Mouse (Mus musculus) heart, postnatal 14 days (tissue): Measurements from ENCODE around the gene Atxn2l. TPM values are rescaled to one million over a fixed set of nuclear protein-coding genes. Genes with fewer than 3 reads are reported as not detected.

Experiments
- DNase-seq, 2 experiments: peaks; one replicate each; pipeline ENCODE4 v3.0.0; 2021 to 2022
- intact Hi-C: fragments of 180-260 bp; cut with DNase I; formaldehyde crosslinking; loops from one replicate; pipeline ENCODE4 v1.15.1; 2025
- long read RNA-seq, 2 experiments: library from polyadenylated mRNA; stranded (forward); transcript quantifications; one replicate each; pipeline ENCODE4 v2.0.0; 2021
- total RNA-seq, 2 experiments: library from RNA; stranded (reverse); gene quantifications; 2 replicates each; pipeline ENCODE4 v1.2.3; 2021

Atxn2l gene
- 10 to 100 TPM; 44.6 to 47.1 TPM for total RNA-seq
- long read RNA-seq, experiment 1, partial matches to known transcripts = 4 of 8 reads
- long read RNA-seq, experiment 1, other reads (novel, unspliced or antisense) = 4 of 8 reads
- long read RNA-seq, experiment 2, partial matches to known transcripts = 8 of 12 reads
- long read RNA-seq, experiment 2, other reads (novel, unspliced or antisense) = 4 of 12 reads

DNA sequence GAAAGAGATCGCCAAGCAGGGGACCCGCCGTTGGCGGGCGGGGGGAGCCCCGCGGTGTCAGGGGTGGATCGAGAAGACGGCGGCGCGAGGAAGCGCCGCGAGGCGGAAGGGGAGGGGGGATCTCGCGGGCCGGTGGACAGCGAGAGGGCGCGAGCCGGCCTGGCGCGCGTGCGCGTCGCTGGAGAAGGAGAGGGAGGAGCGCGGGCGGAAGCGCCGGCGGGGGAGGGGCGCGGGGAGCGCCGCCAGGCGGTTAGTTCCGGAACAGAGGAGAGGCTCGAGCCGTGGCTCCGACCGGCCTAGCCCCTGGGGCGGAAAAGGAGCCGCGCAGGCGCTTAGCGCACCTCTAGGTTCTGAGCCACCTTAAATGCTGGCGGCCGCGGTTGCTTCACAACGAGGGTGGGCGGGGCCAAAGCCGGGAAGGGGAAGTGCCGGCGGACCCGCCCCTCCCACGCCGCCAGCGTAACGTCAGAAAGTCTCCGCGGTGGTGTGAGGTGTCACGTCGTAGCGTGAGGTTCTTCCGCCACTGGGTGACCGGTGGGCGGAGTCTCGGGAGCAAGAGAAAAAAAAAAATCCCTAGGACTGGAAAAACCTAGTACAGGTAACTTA, at the start of gene Atxn2l:
Atxn2l (minus strand) TSS at position 165 of the 606 bp plus-strand sequence.
- intact Hi-C loops = no loop called here
- DNase-seq = peak; percentile 99

- intact Hi-C loops = no loop called here
- no peak for DNase-seq
Measured at GRCm38 (mm10) chr7:126545631-126546030, 42.4 kb upstream of the Atxn2l start.

DNA sequence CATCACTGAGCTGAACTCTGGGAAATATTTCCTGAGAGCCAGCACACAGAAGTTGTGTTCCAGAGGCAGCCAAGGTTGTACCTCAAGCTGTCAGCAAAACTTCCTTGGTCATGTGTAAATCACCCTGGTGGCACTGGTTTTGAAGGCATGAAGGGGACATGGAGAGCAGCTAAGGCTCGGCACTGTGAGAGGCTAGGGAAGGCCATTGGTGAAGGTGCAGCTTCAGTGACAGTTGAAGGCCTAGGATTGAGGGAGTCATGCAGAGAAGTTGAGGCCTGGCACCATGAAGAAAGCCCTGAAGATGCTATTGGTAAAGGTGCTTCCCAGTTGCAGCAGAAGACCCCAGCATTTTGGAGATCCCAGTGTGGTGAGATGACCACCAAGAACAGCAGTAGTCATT, 38.4 kb upstream of the Atxn2l start:
- intact Hi-C loops = no loop called here

GRCm38 (mm10) chr7:126537820-126538585, 34.8 kb upstream of the Atxn2l start:
- DNase-seq = no peak
- intact Hi-C loops = no loop called here

More for the DNA sequence above, 38.4 kb upstream of the Atxn2l start:
- no peak for DNase-seq

GRCm38 (mm10) chr7:126536466-126536865, 33.2 kb upstream of the Atxn2l start:
- intact Hi-C loops = no loop called here
- no peak for DNase-seq

DNA sequence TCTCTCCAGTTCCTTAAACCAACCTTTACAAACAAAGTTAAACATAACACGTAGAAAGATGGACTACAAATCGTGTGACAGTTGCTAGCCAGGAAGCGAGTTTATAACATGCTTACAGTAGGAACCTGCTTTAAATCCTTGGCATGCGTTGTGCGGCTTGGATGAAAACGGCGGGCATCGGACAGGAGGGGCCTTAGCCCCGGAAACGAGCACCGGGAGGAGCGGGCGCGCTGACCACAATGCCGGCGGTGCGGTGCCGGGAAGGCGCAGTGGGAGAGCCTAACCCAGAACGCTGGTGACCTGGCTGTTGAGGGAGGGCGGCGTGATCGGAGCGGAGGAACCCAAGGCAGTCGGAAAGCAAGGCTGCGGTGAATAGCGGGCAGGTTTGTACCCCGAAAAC, 32.5 kb upstream of the Atxn2l start:
- peak; percentile 8 to 13 for DNase-seq
- intact Hi-C loops = no loop called here

DNA sequence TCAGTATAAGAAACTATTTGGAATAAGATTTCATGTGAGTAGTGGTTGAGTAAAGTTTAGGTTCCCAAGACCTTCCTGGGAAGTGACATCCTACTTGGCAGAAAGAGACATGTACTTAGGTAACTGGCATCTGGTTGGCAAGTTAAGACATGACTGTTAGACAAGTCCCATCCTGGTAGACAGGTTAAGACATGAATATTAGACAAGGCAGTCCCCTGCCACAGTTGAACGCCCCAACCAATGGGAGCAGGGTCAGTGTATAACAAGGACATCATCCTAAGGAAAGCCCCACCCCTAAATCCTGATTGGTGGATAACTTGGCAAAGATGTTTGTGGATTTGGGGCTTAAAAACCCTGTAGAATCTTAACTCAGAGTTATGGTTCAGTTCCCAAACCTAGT, 30.2 kb upstream of the Atxn2l start:
- intact Hi-C loops = no loop called here

GRCm38 (mm10) chr7:126528166-126528577, 24.9 kb upstream of the Atxn2l start:
- peak in 1 of 2 experiments; percentile 39 for DNase-seq
- intact Hi-C loops = loop anchor here (1.0 to 5.0 kb wide), 3 partner anchors 46 to 206 kb away; no protein-coding TSS in a partner anchor

More for the DNA sequence above, 30.2 kb upstream of the Atxn2l start:
- DNase-seq = no peak

DNA sequence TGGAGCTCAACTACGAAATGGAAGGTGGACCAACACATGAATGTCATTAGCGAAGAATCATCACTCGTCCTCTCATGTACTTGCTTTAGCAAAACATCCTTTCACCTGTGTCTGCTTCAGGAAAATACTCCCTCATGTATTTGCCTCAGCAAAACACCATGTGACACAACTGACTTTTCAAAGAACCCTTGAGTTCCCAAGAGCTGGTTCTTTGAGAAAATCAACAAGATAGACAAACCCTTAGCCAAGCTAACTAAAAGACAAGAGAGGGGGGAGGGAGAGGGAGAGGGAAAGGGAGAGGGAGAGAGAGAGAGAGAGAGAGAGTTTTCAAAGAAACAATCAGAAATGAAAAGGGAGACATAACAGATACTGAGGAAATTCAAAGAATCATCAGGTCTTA, 20.1 kb upstream of the Atxn2l start:
- intact Hi-C loops = no loop called here
- no peak for DNase-seq

- intact Hi-C loops = no loop called here
- DNase-seq = peak; percentile 22 to 38
Measured at GRCm38 (mm10) chr7:126519513-126519912, 16.3 kb upstream of the Atxn2l start.

- intact Hi-C loops = no loop called here
- DNase-seq = no peak
Measured at GRCm38 (mm10) chr7:126518261-126518941, 15.2 kb upstream of the Atxn2l start.

GRCm38 (mm10) chr7:126511287-126511686, 8.1 kb upstream of the Atxn2l start:
- intact Hi-C loops = no loop called here
- no peak for DNase-seq

- DNase-seq = no peak
- intact Hi-C loops = no loop called here
Measured at GRCm38 (mm10) chr7:126507126-126507778, 4.0 kb upstream of the Atxn2l start.

DNA sequence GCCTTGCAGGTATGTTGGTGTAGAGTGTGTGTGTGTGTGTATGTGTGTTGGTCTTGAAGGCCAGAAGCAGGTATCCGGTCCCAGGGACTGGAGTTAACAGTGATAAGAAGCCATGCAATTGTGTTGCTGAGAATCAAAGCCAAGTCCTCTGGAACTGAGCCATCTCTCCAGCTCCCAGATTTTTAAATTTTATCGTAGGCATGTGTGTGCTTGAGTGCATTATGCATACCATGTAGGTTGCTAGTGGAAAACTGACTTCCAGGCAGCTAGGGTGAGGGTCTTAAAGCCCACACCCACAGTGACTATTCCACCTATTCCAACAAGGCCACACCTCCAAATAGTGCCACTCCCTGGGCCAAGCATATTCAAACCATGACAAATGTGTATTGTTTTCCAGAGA, 1.7 kb upstream of the Atxn2l start:
- intact Hi-C loops = loop anchor here (2.0 kb wide), 1 partner anchor 22 kb away; no protein-coding TSS in a partner anchor
- no peak for DNase-seq

DNA sequence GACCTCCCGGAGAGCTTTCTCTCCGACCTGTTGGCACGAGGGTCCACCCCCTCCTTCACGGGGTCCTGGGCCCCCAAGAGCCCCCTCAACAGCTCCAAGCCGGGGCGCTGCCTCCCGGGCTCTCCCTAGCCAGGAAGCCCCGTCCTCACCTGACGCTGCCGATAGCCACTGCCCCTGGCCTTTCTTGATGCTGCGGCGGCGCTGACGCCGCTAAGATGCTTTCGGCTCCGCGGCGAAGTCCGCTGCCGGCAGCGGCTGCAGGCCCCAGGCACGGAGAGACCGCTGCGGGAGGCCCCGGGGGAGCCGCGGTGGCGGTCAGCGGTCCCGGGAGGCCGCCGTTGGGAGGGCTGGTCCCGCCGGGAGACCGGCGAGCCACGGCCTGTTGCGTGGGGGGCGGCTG, 486 bp downstream of the Atxn2l start:
- no peak for DNase-seq
- intact Hi-C loops = no loop called here

DNA sequence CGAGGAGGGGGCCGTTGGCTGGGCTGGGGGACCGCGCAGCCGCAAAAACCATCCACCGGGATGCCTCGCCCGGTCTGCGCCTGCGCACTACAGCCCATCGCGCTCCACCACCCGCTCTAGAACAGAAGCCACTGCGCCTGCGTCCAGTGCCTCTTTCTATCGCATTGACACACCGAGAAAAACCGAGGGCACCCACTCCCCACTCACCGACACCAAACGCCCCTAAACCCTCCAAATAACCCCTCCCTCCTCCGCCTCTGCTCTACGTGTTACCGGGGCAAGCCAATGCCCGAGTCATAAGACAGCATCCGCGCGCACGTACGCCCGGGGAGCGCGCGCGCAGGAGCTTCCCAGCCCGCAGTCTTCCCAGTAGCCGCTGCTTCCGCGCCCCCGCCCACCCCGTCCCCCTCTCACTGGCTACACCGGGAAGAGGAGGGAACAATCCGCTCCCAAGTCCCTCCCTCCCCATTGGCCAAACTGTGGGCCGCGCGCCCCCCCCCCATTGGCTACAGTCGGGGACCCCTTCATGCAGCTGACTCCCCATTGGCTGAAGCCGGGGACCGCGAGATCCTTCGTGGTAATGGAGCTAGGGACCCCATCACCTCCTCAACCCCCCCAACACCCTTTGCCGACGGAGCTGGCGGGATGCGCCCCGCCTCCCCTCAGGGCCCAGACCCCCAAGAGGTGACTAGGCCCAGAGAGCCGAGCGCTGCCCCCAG, 1.1 kb downstream of the Atxn2l start:
- intact Hi-C loops = no loop called here
- DNase-seq = peak; percentile 92 to 93

DNA sequence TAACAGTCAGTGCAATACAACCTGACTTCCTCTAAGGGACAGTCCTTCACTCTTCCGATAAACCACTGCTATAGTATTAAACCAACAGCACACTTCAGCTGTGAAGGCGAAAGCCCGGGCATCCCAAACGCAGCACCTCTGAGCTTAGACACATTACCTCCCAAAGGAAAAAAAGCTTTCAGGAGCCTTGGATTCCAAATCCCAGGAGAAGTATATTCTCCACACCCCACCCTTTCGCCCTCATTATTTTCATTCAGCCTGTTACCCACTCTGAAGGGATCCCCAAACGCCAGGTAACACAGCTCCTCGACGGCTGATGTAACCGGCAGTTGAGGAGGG, 1.6 kb downstream of the Atxn2l start:
- no peak for DNase-seq
- intact Hi-C loops = loop anchor here (1.0 kb wide), 1 partner anchor 12 kb away; no protein-coding TSS in a partner anchor

GRCm38 (mm10) chr7:126499416-126499815, 3.8 kb downstream of the Atxn2l start:
- intact Hi-C loops = no loop called here
- no peak for DNase-seq

GRCm38 (mm10) chr7:126497966-126498365, 5.3 kb downstream of the Atxn2l start:
- intact Hi-C loops = no loop called here
- DNase-seq = no peak

DNA sequence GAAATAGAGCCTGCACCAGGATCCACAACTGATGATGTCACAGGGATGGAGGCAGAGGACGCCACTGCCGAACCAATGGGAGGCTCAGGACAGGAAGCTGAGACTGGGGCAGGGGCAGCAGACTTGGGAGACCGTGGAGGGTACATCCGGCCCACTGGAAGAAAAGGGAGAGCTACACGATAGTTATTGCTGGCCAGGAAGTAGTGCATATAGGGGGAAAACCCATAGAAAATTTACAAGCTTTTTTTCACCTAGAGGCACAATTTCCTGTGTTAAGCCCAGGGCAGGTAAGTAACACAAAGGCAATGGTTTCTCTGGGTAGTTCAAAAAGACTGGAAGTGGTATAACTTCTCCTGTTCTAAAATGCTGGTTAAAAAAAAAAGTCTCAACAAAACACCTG, 6.8 kb downstream of the Atxn2l start:
- intact Hi-C loops = no loop called here
- no peak for DNase-seq
